Mouse (Mus musculus): ENCODE measurements around the gene Gm20388. TPM values are rescaled to one million over a fixed set of nuclear protein-coding genes. Genes with fewer than 3 reads are reported as not detected.
A peak's percentile ranks its signal among the peaks of the same experiment; 100 is the strongest.

Gene Gm20388
- polyA plus RNA-seq, 1 experiment from 2014 or later, result not detected

DNA sequence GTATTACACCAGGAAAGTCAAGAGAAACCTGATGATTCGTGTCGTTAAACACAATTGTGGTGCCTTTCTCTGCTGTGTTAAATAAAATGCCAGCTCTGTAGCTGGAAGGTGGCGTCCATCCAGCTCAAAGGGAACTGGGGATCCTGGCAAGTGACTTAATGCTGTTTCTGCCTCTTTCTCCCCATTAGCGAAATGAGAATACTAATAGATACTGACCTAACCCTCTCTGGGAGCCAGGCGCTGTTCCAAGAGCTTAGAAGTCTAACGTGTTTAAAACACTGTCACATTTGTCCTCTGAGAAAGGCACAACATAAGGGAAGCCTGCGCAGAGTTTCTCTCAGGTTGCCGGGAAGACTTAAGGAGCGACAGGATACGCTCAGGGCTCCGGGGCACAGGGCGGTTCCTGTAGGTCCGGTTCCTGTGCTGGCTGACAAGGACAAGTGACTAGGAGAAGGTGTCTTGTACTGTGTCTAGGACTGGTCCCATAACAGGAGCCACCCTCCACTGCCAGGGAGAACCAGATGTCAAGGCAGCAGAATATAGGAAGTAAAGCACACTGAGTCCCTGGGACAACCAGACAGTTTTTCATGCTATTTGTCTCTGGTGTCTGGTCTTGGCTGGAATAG is 3819.3 kb downstream of the Gm20388 start:
- peak overlapping the region; percentile 33 for H3K4me2 ChIP-seq (replicated peaks)
- ATAC-seq (ENCODE audit: insufficient number of reproducible peaks, insufficient read depth, low FRiP score, low TSS enrichment), result no peak
- WGBS, result 42% methylated on average over 13 of the region's 13 CpGs

GRCm38 (mm10) chr8:123732332-123732731 is 3821.7 kb downstream of the Gm20388 start:
- H3K4me3 ChIP-seq, result no peak overlapping the region
- ATAC-seq (ENCODE audit: insufficient number of reproducible peaks, insufficient read depth, low FRiP score, low TSS enrichment), result no peak
- no peak overlapping the region for H3K4me2 ChIP-seq (replicated peaks)
- no peak overlapping the region for H3K27ac ChIP-seq
- 44% methylated on average over 4 of the region's 4 CpGs for WGBS
- H3K9ac ChIP-seq, result no peak overlapping the region
- H3K9me3 ChIP-seq, result no peaks in the 10 kb centered on the region
- H3K4me1 ChIP-seq, result peaks cover 15% of the 10 kb centered on the region
- no peaks in the 10 kb centered on the region; the same call in 1 of the 2 replicates for H3K27me3 ChIP-seq
- no peaks in the 10 kb centered on the region for H3K36me3 ChIP-seq

More for the DNA sequence above, 3819.3 kb downstream of the Gm20388 start:
- Histone ChIP-seq H3K9ac (no peak overlapping the region), H3K9me3 (no peaks in the 10 kb centered on the region), H3K4me3 (no peak overlapping the region), H3K27ac (no peak overlapping the region), H3K36me3 (no peaks in the 10 kb centered on the region), H3K4me1 (peaks cover 15% of the 10 kb centered on the region), H3K27me3 (no peaks in the 10 kb centered on the region; the same call in 1 of the 2 replicates)

DNA sequence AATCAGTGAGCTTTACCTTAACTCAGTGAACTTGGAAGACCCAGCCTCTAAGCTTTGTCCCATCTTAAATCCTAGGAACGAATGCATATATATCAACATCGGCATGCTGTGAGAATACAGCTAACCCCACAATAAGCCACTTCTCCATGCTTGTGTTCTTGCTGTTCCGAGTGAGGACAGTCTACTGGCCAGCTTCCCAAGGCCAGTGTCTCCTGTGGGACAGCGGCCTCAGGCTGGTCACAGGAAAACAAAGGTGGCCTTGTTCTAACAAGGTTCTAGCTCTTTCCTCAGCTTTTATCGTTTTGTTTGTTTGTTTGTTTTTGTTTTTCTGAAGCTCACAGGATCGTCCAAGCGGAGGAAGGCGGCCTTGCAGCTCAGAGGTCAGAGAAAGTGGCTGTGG is 3823.8 kb downstream of the Gm20388 start:
- Histone ChIP-seq H3K9ac (no peak overlapping the region), H3K27me3 (no peaks in the 10 kb centered on the region; the same call in 1 of the 2 replicates), H3K4me1 (peaks cover 10% of the 10 kb centered on the region), H3K4me3 (no peak overlapping the region), H3K4me2 (replicated peaks) (no peak overlapping the region), H3K36me3 (no peaks in the 10 kb centered on the region), H3K27ac (no peak overlapping the region), H3K9me3 (no peaks in the 10 kb centered on the region)
- no peak for ATAC-seq (ENCODE audit: insufficient number of reproducible peaks, insufficient read depth, low FRiP score, low TSS enrichment)
- WGBS, result 60% methylated on average over 8 of the region's 8 CpGs

DNA sequence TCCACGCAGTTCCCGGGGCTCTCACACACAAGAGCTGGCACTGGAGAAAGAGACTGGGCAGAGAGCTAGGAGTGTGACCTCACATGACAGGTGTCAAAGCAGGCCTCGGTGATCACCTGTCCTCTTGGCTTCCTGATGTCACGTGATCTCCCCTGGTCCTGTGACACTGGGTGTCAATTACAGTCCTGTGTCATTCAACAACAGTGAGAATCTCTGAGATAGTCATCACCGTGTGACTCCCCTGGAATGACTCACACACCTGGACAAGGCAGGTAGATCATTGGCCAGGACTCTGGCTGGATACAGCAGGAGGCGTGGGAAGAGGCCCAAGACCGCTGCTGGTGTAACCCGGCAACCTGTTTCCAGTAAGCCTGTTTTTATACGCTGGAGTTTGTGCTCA is 3826.3 kb downstream of the Gm20388 start:
- no peak overlapping the region for H3K9ac ChIP-seq
- no peak overlapping the region for H3K4me2 ChIP-seq (replicated peaks)
- 74% methylated on average over 9 of the region's 9 CpGs for WGBS
- H3K4me3 ChIP-seq, result no peak overlapping the region
- peaks cover 12% of the 10 kb centered on the region; the same call in 1 of the 2 replicates for H3K4me1 ChIP-seq
- H3K9me3 ChIP-seq, result no peaks in the 10 kb centered on the region
- H3K27me3 ChIP-seq, result no peaks in the 10 kb centered on the region
- H3K27ac ChIP-seq, result no peak overlapping the region
- no peak for ATAC-seq (ENCODE audit: insufficient number of reproducible peaks, insufficient read depth, low FRiP score, low TSS enrichment)
- H3K36me3 ChIP-seq, result no peaks in the 10 kb centered on the region

DNA sequence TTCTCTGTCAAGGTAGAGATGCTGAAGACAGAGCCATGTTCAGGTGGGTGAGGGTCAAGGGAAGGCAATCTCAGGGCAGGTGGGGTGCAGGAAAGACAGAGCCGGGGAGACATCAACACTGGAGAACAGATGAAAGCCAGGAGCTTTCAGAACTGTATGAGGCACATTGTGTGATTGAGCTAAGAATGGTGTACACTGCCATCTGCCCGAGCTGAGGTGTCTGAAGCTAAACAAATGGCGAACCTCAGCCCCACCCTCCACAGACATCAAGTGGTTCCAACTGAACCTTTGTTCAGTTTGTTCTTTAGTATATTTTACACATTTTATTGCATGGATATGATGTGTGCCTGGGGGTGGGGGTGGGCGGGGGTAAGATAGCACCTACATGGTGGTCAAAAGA is 3829.6 kb downstream of the Gm20388 start:
- no peaks in the 10 kb centered on the region for H3K9me3 ChIP-seq

GRCm38 (mm10) chr8:123741232-123741631 is 3830.6 kb downstream of the Gm20388 start:
- H3K4me1 ChIP-seq, result peaks cover 12% of the 10 kb centered on the region; the same call in 1 of the 2 replicates
- H3K27me3 ChIP-seq, result no peaks in the 10 kb centered on the region
- H3K4me2 ChIP-seq (replicated peaks), result no peak overlapping the region
- no peak overlapping the region for H3K9ac ChIP-seq
- H3K9me3 ChIP-seq, result no peaks in the 10 kb centered on the region
- no peak overlapping the region for H3K27ac ChIP-seq
- ATAC-seq (ENCODE audit: insufficient number of reproducible peaks, insufficient read depth, low FRiP score, low TSS enrichment), result no peak
- H3K4me3 ChIP-seq, result no peak overlapping the region
- H3K36me3 ChIP-seq, result no peaks in the 10 kb centered on the region
- 64% methylated on average over 9 of the region's 9 CpGs for WGBS

More for the DNA sequence above, 3829.6 kb downstream of the Gm20388 start:
- no peak for ATAC-seq (ENCODE audit: insufficient number of reproducible peaks, insufficient read depth, low FRiP score, low TSS enrichment)
- peaks cover 12% of the 10 kb centered on the region; the same call in 1 of the 2 replicates for H3K4me1 ChIP-seq
- no peak overlapping the region for H3K27ac ChIP-seq
- no peaks in the 10 kb centered on the region for H3K27me3 ChIP-seq
- H3K4me2 ChIP-seq (replicated peaks), result no peak overlapping the region
- H3K4me3 ChIP-seq, result no peak overlapping the region
- no peak overlapping the region for H3K9ac ChIP-seq
- WGBS, result 87% methylated on average over 4 of the region's 4 CpGs
- no peaks in the 10 kb centered on the region for H3K36me3 ChIP-seq

- H3K27me3 ChIP-seq, result no peaks in the 10 kb centered on the region
- no peak overlapping the region for H3K9ac ChIP-seq
- no peaks in the 10 kb centered on the region for H3K36me3 ChIP-seq
- no peak for ATAC-seq (ENCODE audit: insufficient number of reproducible peaks, insufficient read depth, low FRiP score, low TSS enrichment)
- WGBS, result 90% methylated on average over 4 of the region's 4 CpGs
- peaks cover 3% of the 10 kb centered on the region; the same call in 1 of the 2 replicates for H3K4me1 ChIP-seq
- no peaks in the 10 kb centered on the region for H3K9me3 ChIP-seq
- no peak overlapping the region for H3K27ac ChIP-seq
- no peak overlapping the region for H3K4me3 ChIP-seq
- H3K4me2 ChIP-seq (replicated peaks), result no peak overlapping the region
Observed at GRCm38 (mm10) chr8:123746488-123746887, 3835.8 kb downstream of the Gm20388 start.

- ATAC-seq (ENCODE audit: insufficient number of reproducible peaks, insufficient read depth, low FRiP score, low TSS enrichment), result no peak
- H3K27ac ChIP-seq, result no peak overlapping the region
- no peak overlapping the region for H3K9ac ChIP-seq
- no peaks in the 10 kb centered on the region for H3K9me3 ChIP-seq
- H3K36me3 ChIP-seq, result no peaks in the 10 kb centered on the region
- WGBS, result 49% methylated on average over 5 of the region's 5 CpGs
- peaks cover 4% of the 10 kb centered on the region for H3K4me1 ChIP-seq
- no peak overlapping the region for H3K4me3 ChIP-seq
- H3K27me3 ChIP-seq, result no peaks in the 10 kb centered on the region
- no peak overlapping the region for H3K4me2 ChIP-seq (replicated peaks)
Observed at GRCm38 (mm10) chr8:123747772-123748171, 3837.1 kb downstream of the Gm20388 start.

DNA sequence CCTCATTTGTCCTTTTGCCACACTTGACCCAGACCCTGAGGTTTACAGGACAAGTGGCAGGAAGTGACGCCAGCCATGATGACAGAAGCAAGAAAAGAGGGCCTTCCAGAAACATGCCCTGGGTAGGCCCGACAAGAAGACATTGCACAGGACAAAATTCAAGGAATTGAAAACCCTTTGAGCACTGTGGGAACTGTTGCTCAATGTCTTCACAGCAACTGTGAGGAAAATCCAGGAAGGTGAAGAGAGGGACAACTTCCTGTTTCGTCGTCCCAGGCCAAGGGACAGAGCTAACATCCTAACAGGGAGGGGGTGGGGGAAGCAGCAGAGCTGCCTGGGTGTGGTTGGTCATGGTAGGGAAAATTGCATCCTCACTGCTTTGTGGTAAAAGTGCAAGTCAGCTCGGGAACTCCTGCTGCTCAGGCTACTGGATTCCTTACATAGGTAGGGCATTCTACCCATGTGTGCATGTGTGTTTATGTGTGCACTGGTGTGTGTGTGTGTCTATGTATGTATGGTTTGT is 3839.6 kb downstream of the Gm20388 start:
- Histone ChIP-seq H3K9ac (no peak overlapping the region), H3K4me2 (replicated peaks) (no peak overlapping the region), H3K27ac (no peak overlapping the region), H3K36me3 (no peaks in the 10 kb centered on the region), H3K4me1 (peaks cover 22% of the 10 kb centered on the region), H3K27me3 (no peaks in the 10 kb centered on the region), H3K4me3 (no peak overlapping the region), H3K9me3 (no peaks in the 10 kb centered on the region)
- WGBS, result 51% methylated on average over 5 of the region's 5 CpGs
- ATAC-seq (ENCODE audit: insufficient number of reproducible peaks, insufficient read depth, low FRiP score, low TSS enrichment), result no peak

DNA sequence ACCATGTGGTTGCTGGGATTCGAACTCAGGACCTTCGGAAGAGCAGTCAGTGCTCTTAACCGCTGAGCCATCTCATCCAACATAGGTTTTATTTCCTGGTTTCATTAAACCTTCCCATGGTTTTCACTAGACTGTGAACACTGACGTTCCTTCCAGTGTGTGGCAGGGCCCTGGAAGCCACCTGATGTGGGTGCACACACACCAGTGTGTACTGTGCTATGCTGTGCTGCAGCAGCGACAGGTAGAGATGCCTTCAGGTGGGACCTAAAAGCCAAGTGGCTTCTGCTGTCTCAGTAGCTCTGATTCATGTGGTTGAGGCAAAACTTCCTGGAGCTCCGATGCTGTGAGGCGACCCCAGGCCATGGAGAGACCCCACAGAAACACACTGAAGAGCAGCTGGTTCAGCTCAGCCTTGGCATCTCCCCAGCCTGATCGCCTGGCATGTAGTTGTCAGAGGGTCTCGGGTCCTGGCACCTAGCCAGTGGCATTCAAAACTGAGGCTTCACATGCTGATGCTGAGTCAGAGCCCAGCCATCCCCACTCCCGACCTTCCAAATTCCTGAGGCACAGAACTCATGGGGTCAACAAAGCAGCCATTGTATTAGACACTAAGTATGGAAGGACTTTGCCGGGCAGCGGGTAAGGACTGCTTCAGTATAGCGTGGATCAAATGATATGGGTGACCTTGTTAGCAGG is 3842.3 kb downstream of the Gm20388 start:
- Histone ChIP-seq H3K4me3 (no peak overlapping the region), H3K27me3 (no peaks in the 10 kb centered on the region), H3K9ac (no peak overlapping the region), H3K27ac (peak overlapping the region; percentile 59; the same call in 1 of the 2 replicates), H3K4me1 (peaks cover 22% of the 10 kb centered on the region), H3K9me3 (no peaks in the 10 kb centered on the region), H3K36me3 (no peaks in the 10 kb centered on the region), H3K4me2 (replicated peaks) (0 out of 2 replicates have a peak overlapping the region, but pooled peaks have one; percentile 16)
- 44% methylated on average over 13 of the region's 13 CpGs for WGBS
- ATAC-seq (ENCODE audit: insufficient number of reproducible peaks, insufficient read depth, low FRiP score, low TSS enrichment), result 0 out of 2 replicates have a peak, but pooled peaks have one; percentile 35

GRCm38 (mm10) chr8:123753604-123754375 is 3843.1 kb downstream of the Gm20388 start:
- no peak for ATAC-seq (ENCODE audit: insufficient number of reproducible peaks, insufficient read depth, low FRiP score, low TSS enrichment)
- H3K9ac ChIP-seq, result no peak overlapping the region

More at GRCm38 (mm10) chr8:123753604-123754375, 3843.1 kb downstream of the Gm20388 start:
- 5% methylated on average over 18 of the region's 18 CpGs for WGBS
- Histone ChIP-seq H3K27ac (peak overlapping the region; percentile 59), H3K4me3 (no peak overlapping the region), H3K9me3 (no peaks in the 10 kb centered on the region), H3K4me2 (replicated peaks) (peak overlapping the region; percentile 16; the same call in 1 of the 2 replicates), H3K36me3 (no peaks in the 10 kb centered on the region), H3K27me3 (no peaks in the 10 kb centered on the region), H3K4me1 (peaks cover 19% of the 10 kb centered on the region)
